Mouse (Mus musculus): ENCODE measurements around the gene Lrrc20.

Gene Lrrc20

GRCm38 (mm10) chr10:61491573-61491972, 16.0 kb downstream of the Lrrc20 start:
- ChIA-PET POLR2A (interaction anchor here in 3 of 4 experiments (0.6 to 2.7 kb wide), 18 partner anchors 16 to 414 kb away, joined by 3 to 11 read pairs (median 4); partner anchors contain the start of genes Eif4ebp2 (in 2 of the 3) and Lrrc20 (in 2 of the 3)), CTCF (interaction anchor here (0.5 to 2.0 kb wide), 89 partner anchors 8 to 411 kb away, joined by 3 to 60 read pairs (median 4); partner anchors contain the start of genes Lrrc20 (in 3 of the 4), Eif4ebp2 (in 1 of the 4) and Ppa1 (in 1 of the 4))

DNA sequence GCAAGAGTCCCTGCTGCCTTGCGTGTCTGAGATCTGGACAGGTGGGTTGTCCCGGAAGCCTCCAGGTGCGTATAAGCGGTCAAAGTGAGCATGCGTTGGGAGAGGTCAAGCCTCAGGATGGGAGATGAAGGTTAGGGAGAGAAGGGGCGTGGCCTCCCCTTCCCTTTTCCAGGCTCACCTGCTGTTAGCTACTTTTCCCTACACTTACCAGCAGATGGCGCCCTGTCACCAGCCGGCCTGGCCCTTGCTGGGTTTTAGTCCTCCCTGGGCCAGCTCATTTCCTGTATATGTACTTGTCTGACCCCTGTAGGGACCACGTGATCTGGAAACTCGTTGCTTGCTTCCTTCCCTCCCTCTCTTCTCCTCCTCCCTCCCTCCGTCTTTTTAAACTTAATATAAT, 16.4 kb downstream of the Lrrc20 start:
- CTCF ChIA-PET, result interaction anchor here (0.5 to 2.0 kb wide), 98 partner anchors 8 to 424 kb away, joined by 3 to 60 read pairs (median 4); partner anchors contain the start of genes Lrrc20 (in 3 of the 4), Eif4ebp2 (in 1 of the 4) and Ppa1 (in 1 of the 4)
- POLR2A ChIA-PET, result interaction anchor here in 3 of 4 experiments (0.6 to 2.7 kb wide), 19 partner anchors 16 to 415 kb away, joined by 3 to 10 read pairs (median 4); partner anchors contain the start of genes Eif4ebp2 (in 2 of the 3) and Lrrc20 (in 2 of the 3)

GRCm38 (mm10) chr10:61495461-61495860, 19.9 kb downstream of the Lrrc20 start:
- POLR2A ChIA-PET, result interaction anchor here in 1 of 4 experiments (0.6 to 1.1 kb wide), 3 partner anchors 11 to 522 kb away, joined by 3 to 4 read pairs (median 4); no protein-coding TSS in a partner anchor
- CTCF ChIA-PET, result interaction anchor here in 1 of 4 experiments (2.0 kb wide), 1 partner anchor 108 kb away, joined by 6 read pairs; no protein-coding TSS in a partner anchor

DNA sequence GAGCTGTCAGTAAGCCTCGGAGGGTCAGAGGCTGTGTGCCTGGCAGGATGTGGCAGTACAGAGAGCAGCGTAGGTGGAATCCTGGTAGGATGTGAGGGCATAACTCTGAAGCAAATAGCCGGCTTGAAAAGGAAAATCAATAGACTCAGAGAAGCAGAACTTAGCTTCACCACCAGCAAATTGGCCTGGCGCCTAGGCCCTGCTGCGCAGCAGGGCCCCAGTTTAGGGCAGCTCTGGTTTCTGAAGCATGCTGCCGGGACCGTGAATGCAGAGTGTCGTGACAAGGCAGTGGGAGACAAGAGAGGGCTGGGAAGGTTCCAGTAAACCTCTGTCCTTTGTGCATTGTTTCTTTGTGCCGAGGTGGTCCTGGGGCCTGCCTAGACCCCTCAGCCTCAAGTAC, 20.6 kb downstream of the Lrrc20 start:
- ChIA-PET CTCF (interaction anchor here in 1 of 4 experiments (0.5 to 3.8 kb wide), 3 partner anchors 54 to 128 kb away, joined by 3 to 11 read pairs (median 5); no protein-coding TSS in a partner anchor), POLR2A (interaction anchor here in 1 of 4 experiments (0.7 to 1.1 kb wide), 4 partner anchors 21 to 80 kb away, joined by 3 read pairs; partner anchors contain the start of gene Lrrc20)

DNA sequence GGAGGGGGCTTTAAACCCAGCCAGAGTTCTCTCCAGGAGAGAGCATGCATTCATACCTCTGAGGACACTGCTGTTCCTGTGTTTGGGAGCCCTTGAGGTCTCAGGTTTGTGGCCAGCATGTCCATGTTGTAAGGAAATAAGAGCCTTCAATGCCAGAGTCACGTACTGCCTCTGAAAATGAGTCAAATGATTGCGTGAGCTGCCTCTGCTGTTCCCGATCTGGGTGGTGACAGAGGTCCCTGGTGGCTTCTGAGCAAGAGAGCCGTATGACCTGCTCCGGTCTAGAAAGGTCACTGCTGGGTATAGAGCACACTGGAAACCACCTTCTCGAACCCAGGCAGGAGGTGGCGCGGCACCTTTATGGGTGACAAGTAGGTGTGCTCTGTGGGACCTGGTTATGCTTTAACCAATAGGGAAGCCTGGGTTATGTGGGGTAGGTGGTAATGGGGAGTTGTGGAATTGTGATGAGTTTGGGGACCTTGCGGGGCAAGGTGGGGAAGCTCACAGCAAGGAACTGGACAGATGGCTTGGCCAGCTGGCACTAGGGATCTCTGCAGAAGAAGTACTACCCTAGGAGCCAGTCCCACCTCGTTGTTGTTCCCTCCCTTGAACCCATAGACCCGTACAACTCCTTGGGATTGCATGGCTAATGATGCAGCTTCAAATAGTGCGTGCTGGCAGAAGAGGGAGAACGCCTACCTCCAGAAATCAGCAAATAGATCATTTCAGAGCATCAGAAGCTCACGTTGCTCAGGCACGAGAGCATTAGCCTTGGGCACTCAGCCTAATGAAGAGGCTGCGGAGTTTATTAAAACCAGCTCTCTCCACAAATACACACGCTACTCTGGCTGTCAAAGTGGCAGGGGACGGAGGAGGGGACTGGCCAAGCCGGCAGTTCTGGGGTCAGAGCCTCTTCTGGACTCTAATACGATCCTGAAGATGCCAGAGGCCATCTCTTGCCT, 24.2 kb downstream of the Lrrc20 start:
- CTCF ChIA-PET, result interaction anchor here in 1 of 4 experiments (1.2 to 3.8 kb wide), 2 partner anchors 11 to 103 kb away, joined by 3 to 11 read pairs; no protein-coding TSS in a partner anchor
- POLR2A ChIA-PET, result no interaction called here

GRCm38 (mm10) chr10:61500756-61501155, 25.2 kb downstream of the Lrrc20 start:
- CTCF ChIA-PET, result no interaction called here
- POLR2A ChIA-PET, result interaction anchor here in 1 of 4 experiments (1.0 kb wide), 1 partner anchor 10 kb away, joined by 3 read pairs; no protein-coding TSS in a partner anchor

DNA sequence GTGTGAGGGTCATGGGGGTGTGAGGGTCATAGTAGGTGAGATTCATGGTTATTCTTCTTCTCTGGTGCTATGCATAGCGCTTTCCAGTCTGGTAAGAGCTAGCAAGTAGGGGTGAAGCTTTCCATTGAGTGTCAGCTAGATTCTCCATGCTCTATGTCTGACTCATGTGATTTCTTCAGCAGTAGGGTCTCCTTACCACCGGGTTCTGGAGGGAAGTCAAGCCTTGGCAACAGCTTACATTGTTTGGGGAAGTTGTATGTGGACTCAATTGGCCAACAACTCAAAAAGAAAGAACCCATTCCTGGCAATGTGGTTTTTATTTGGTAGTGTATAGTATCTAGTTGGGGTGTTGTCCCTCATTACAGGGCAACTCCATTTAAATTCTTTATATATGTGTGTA, 28.5 kb downstream of the Lrrc20 start:
- ChIA-PET POLR2A (interaction anchor here in 1 of 4 experiments (0.6 kb wide), 1 partner anchor 160 kb away, joined by 3 read pairs; no protein-coding TSS in a partner anchor), CTCF (interaction anchor here in 1 of 4 experiments (1.9 kb wide), 1 partner anchor 12 kb away, joined by 7 read pairs; no protein-coding TSS in a partner anchor)

DNA sequence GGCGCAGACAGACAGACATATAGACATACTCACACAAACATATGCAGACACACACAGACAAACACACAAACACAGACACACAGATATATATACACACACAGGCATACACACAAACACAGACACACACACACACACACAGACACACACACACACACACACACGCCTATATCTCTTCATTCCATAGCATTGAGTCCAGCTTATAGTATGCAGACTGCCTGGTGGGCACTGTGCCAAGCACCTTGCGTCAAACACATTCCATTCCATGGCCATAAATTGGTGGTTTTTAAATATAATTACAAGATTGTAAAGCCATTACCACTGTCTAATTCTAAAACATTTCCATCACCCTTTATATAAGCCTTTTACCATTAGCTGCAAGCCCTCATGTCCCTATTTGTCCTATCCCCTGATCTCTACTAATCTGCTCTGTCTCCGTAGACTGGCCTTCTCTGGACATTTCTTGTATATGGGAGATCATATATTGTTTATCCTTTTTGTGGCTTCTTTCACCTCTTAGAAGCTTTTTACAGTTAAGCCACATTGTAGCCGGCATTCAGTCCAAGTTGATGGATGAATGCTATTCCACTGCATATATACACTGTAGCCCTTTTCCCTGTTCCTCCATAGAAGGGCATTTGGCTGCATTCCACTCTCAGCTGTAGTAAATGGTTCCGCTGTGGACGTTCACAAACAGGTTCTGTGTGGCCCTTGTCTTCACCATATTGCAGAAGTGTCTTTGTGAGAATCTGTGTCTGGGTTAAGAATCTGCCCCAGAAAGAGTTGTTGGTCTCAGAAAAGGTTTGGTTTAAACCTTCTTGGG, 31.0 kb downstream of the Lrrc20 start:
- ChIA-PET POLR2A (no interaction called here), CTCF (interaction anchor here in 3 of 4 experiments (0.7 to 1.4 kb wide), 4 partner anchors 14 to 117 kb away, joined by 3 to 4 read pairs (median 4); no protein-coding TSS in a partner anchor)

- CTCF ChIA-PET, result interaction anchor here in 1 of 4 experiments (1.2 kb wide), 1 partner anchor 18 kb away, joined by 3 read pairs; no protein-coding TSS in a partner anchor
- POLR2A ChIA-PET, result no interaction called here
These were observed 34.3 kb downstream of the Lrrc20 start for GRCm38 (mm10) chr10:61509873-61510272.

DNA sequence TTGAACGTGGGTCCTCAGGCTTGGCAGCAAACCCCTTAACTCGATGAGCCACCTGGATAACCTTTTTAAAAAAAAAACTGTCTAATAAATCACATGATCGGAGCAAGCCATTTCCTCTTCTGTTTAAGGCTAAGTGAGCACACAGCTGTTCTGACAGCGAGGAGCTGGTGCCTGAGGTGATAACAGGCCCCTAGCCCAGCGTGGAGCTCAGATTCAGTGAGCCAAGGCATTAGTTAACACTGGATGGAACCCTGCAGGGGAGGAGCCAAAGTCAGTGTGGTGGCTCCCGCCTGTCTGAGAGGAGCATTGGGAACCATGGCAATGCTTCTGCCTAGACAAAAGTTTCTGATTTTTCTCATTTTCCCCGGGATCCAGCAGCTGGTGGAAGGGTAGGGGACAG, 35.2 kb downstream of the Lrrc20 start:
- ChIA-PET CTCF (interaction anchor here (0.6 to 1.2 kb wide), 9 partner anchors 18 to 322 kb away, joined by 3 to 10 read pairs (median 3); no protein-coding TSS in a partner anchor), POLR2A (interaction anchor here in 3 of 4 experiments (0.6 to 1.1 kb wide), 10 partner anchors 8 to 918 kb away, joined by 3 to 6 read pairs (median 3); no protein-coding TSS in a partner anchor)

DNA sequence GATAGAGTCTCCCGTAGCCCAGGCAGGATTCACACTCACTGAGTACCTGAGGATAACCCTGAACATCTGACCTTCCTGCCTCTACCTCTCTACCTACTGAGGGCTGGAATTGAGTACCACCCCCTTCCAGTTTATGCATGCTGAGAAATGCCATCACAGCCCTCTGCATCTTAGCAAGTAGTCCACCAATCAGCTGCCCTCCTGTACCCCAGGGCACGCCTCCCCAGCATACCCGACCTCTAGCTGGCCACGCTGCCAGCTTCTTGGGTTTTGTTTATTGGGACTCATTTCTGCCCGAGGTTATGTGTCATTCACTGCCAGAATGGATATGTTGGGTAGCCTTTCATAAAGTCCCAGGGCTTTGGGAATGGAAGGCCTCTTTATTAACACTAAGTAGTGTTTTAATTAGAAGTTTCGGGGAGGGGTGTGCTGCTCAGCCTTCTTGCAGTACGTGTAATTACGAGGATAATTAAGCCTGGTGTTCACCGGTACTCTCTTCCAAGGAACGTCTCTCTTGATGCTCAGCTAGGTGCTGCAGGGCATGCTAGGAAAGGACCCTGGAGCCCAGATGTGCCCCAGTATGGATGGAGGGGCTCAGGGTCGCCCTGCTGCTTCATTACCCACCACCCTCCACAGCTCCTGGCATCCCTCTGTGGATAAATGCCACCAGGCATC, 36.8 kb downstream of the Lrrc20 start:
- POLR2A ChIA-PET, result no interaction called here
- CTCF ChIA-PET, result interaction anchor here in 1 of 4 experiments (1.7 kb wide), 1 partner anchor 20 kb away, joined by 4 read pairs; no protein-coding TSS in a partner anchor

DNA sequence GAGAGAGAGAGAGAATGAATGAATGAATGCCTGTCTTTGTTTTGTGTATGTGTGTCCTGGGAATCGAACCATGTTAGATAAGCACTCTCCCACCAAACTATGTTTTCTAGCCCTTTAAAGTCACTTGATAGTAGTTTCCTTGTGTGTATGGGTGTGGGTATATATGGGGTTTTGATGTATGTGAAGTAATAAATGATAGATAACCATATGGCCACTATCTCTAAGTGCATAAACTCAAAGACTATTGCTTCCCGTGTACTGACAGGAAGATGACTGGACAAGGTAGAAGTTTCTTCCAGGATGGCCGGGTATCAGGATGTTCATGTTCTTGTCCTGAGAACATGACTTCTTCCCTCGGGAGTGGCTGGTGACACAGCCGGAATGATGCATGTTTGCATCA, 41.3 kb downstream of the Lrrc20 start:
- POLR2A ChIA-PET, result interaction anchor here in 2 of 4 experiments (0.6 to 0.7 kb wide), 4 partner anchors 25 to 1385 kb away, joined by 3 to 4 read pairs (median 4); no protein-coding TSS in a partner anchor
- CTCF ChIA-PET, result interaction anchor here (0.6 to 1.8 kb wide), 6 partner anchors 24 to 372 kb away, joined by 3 to 14 read pairs (median 4); no protein-coding TSS in a partner anchor

GRCm38 (mm10) chr10:61517296-61518071, 41.9 kb downstream of the Lrrc20 start:
- CTCF ChIA-PET, result interaction anchor here (0.6 to 1.8 kb wide), 8 partner anchors 25 to 304 kb away, joined by 3 to 8 read pairs (median 3); no protein-coding TSS in a partner anchor
- POLR2A ChIA-PET, result interaction anchor here in 2 of 4 experiments (0.6 to 1.3 kb wide), 2 partner anchors 52 to 1385 kb away, joined by 3 to 4 read pairs; no protein-coding TSS in a partner anchor

DNA sequence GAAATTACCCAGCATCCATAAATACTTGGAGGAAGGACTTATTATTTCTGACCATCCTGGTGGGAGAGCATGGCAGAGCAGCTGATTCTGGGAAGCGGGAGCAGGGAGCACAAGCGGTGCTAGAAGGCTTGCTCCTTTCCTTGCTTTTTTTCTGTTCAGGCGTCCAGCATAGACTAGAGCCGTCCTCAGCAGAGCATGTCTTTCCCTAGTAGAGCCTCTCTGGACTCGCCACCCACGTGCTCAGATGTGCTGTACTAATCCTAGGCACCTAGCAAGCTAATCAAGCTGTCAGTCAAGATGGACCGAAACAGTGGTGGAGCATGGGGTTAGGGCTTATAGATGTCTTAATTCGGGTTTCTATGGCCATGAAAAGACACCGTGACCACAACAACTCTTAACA, 42.7 kb downstream of the Lrrc20 start:
- ChIA-PET CTCF (interaction anchor here (0.6 to 1.8 kb wide), 7 partner anchors 16 to 305 kb away, joined by 3 to 8 read pairs (median 3); no protein-coding TSS in a partner anchor), POLR2A (interaction anchor here in 1 of 4 experiments (0.8 to 1.4 kb wide), 3 partner anchors 15 to 51 kb away, joined by 3 to 4 read pairs (median 4); partner anchors contain the start of gene Lrrc20)

DNA sequence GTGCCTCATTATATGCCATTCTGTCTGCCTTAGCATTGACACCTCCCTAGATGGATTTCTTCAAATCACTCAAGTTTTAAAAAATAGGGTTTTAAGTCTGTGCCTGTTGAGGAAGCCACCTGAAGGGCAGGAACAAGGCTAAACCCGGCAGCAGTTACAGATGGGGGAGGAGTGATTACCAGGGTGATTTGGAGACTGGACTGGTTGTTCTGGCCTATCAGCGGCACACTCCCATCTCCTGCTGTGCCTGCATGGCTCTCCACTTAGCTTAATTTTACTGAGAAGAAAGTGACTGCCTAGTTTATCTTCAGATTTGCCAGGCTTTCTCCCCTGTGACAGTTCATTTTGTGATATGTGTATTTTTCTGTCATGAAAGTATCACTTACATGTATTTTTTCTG, 43.9 kb downstream of the Lrrc20 start:
- CTCF ChIA-PET, result no interaction called here

DNA sequence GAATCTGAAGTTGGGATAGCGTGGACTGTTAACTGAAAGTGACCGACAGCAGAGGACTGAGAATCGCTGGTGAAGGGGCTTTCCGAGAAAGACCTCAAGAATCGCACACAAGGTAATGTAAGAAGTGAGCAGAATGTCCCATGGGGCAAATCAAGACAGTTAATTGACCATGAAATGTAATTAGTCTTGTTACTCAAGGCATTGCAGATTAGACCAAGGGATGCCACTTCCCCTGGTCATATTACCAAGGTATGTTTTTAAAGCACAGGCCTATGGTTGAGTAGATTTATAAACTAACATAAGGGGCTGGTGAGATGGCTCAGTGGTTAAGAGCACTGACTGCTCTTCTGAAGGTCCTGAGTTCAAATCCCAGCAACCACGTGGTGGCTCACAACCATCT, 45.1 kb downstream of the Lrrc20 start:
- CTCF ChIA-PET, result interaction anchor here in 1 of 4 experiments (0.6 kb wide), 1 partner anchor 54 kb away, joined by 3 read pairs; no protein-coding TSS in a partner anchor
- POLR2A ChIA-PET, result no interaction called here

More for the DNA sequence above, 43.9 kb downstream of the Lrrc20 start:
- POLR2A ChIA-PET, result interaction anchor here in 1 of 4 experiments (1.4 kb wide), 1 partner anchor 14 kb away, joined by 4 read pairs; no protein-coding TSS in a partner anchor

All from embryonic stem cell, embryonic (primary cell).